Mouse (Mus musculus) lung, adult 2 months (tissue): ENCODE measurements at regions not wholly inside any gene's neighbourhood (a gene's known extent, or its start where the extent isn't known, plus 50 kb on each side); places are given as distances from the start of the nearest gene placed in this dataset.

Experiments
- CTCF ChIP-seq: fragments of 200-500 bp; IDR thresholded peaks from 2 replicates; pipeline ENCODE4 v1.5.1; 2011; ENCODE audit warnings: mild to moderate bottlenecking, low read length, control low read depth; ENCODE audit not compliant: insufficient read depth
- POLR2A ChIP-seq: fragments of 200-500 bp; IDR thresholded peaks from 2 replicates; pipeline ENCODE4 v1.6.1; 2011; ENCODE audit warnings: low read depth, mild to moderate bottlenecking, control low read depth, low read length, borderline replicate concordance; ENCODE audit errors: extremely low read depth

DNA sequence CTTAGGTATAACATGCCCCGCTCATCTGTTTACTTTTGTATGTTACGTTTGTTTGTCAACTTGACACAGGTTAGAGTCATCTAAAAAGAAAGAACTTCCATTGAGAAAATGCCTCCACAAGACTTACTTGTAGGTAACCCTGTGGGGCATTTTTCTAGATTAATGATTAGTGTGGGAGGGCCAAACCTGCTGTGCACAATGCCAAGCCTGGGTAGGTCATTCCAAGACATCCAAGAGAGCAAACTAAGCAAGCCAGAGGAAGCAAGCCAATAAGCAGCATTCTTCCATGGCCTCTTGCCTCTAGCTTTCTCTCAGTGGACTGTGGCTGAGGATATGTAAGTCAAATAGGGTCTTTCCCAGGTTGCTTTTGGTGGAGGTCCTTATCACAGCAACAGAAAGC, 54.4 kb upstream of the Ak4 start:
- TF ChIP-seq CTCF (no peak), POLR2A (no peak)
